Mouse (Mus musculus) frontal cortex, postnatal 25 days (tissue): ENCODE data around the gene D17Wsu92e.
"Not testable (repeated sequence)": the region's sequence is repeated elsewhere in the genome, so short reads cannot be mapped to it uniquely, and the experiment has no call there.

Experiments
- DNase-seq, 2 experiments: peaks; one replicate each; pipeline ENCODE4 v3.0.0; 2022; ENCODE audit warnings: low spot score in 2 of 2

Gene D17Wsu92e

DNA sequence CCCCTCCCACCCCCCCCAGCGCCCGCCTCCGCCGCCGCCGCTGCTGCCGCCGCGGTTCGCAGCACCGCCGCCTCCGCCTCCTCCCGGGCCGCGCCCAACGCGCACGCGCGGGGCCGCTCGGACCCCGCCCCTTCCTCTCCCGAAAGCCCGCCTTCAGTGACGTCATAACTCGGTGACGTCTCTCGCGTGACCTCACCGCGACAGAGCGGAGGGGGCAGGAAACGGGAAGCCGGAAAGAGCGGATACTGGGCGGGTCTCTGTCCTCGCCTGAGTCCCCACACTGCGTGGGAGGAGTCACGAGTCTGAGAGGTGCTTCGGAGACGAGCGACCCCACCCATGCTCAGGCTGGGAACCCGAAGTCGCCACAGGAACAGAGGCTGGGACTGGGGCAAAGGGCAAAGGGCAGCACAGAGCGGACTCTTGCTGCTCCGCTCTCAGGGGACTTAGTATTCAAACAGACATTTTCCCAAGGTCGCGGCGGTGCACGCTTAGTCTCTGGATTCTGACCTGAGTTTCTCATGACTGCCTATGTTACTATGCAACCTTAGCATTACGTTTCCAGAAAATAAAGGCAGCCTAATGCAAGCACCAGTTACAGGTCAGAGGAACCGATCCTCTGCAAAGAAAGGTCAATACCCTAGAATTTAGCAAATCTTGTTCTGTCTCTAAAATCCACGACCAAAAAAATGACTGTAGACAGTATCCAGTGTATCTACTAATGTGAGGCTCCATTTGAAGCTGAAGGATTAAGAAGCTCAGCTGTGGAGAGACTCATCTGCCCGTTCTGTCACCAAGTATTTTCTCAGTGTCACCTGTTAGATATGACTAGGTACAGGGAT lies at the start of gene D17Wsu92e:
Gene D17Wsu92e (minus strand): TSS at position 81 of the 839 bp plus-strand sequence.
- DNase-seq: peak; percentile 93 to 97

- DNase-seq: no peak
These were observed 46.3 kb upstream of the D17Wsu92e start for GRCm38 (mm10) chr17:27866737-27867136.

GRCm38 (mm10) chr17:27865461-27865860 lies 45.0 kb upstream of the D17Wsu92e start:
- DNase-seq: no peak

DNA sequence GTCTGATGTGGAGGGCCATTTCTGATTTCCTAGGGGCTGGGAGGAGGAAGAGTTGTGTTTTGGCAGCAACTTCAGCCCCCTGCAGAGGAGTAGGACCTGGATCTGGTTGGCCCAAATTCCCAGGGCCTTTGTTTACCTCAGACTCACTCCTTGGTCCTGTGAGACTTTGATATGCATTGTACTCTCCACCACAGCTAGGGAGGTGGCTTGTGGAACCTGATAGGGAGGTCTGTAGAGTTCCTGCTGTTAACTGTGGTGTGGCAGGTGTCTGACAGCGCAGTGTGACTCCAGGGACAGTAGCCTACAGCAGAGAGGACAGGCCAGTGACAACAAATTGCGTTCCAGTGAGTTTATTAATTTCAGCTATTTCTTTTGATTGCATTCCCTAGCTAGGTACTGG lies 38.7 kb upstream of the D17Wsu92e start:
- no peak for DNase-seq

DNA sequence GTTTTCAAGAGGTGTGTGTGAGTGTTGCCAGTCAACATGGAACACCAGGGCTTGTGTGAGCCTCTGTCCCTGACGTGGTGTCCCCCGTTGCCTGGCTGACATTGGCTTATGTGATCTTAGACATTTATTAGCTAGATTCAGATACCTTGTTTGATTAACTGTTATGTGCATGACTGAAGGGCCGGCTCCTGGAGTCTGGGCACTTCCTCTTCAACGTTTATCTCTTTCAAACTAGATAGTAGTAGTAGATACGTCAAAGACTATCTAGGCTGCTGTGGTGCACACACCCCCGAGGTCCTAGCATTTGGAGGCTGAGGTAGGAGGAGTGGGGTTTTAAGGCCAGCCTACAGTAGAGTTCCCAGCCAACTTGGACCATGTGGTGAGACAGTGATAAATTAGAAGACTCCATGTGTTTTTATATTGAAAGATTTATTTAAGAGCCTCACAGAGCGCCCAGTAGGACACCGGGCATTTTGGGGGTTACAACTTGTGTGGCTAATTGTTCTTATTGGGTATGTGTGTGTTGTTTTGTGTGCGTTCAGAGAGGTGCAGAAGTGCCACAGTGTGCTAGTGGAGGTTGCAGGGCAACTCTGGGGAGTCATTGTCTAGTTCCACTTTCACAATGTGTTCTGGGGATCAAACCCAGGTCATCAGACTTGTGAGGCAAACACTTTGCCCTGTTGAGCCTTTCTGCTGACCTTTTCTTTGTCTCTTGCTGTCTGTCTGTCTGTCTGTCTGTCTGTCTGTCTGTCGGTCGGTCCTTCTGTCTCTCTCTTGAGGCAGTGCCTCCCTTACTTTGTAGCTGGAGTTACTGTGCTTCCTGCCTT lies 37.4 kb upstream of the D17Wsu92e start:
- DNase-seq: no peak

GRCm38 (mm10) chr17:27856798-27857648 lies 36.6 kb upstream of the D17Wsu92e start:
- peak; percentile 14 to 26 for DNase-seq

DNA sequence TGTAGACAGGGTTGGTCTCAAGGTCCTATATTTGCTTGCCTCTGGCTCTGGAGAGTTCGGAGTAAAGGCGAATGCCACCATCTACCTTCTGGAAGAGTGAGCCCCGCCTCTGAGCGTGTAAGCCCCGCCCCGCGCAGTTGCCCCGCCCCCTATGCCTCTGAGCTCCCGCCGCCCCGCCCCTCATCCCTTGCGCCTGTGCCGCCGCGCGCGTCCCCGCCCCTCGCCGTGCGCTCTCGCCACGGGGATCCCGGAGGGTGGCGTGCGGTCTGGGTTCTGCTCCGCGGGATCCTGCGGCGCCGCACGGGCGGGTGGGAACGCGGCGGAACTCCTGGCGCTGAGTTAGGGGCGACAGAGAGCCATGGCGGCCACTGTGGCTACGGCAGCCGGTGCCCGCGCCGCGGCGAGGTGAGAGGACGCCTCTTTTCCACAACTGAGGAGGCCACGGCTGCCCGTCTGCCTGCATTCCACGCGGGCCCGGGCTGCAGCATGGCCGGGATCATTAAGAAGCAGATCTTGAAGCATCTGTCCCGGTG lies 35.9 kb upstream of the D17Wsu92e start, which contains the start of gene Uhrf1bp1:
Gene Uhrf1bp1 (plus strand): TSS at position 177 of the 533 bp plus-strand sequence.
- peak; percentile 42 to 57 for DNase-seq

DNA sequence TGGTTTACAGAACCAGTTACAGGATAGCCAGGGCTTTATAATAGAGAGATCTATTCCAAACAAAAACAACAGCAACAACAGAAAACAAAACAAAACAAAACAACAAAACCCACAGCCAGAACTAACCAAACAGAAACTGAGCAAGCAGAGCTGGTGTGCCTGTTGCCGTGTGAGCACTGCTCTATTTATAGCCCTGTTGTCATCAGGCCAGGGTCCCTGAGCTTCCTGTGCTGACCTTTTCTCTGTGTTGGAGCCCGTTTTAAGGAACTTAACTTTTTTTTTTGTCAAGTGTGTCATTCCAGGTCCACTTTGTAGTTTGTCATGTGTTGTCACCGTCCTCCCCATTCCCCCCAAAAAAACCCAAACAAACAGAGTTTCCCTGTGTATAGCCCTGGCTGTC lies 30.6 kb upstream of the D17Wsu92e start:
- no peak for DNase-seq

- DNase-seq: no peak
These were observed 27.9 kb upstream of the D17Wsu92e start for GRCm38 (mm10) chr17:27848351-27848750.

DNA sequence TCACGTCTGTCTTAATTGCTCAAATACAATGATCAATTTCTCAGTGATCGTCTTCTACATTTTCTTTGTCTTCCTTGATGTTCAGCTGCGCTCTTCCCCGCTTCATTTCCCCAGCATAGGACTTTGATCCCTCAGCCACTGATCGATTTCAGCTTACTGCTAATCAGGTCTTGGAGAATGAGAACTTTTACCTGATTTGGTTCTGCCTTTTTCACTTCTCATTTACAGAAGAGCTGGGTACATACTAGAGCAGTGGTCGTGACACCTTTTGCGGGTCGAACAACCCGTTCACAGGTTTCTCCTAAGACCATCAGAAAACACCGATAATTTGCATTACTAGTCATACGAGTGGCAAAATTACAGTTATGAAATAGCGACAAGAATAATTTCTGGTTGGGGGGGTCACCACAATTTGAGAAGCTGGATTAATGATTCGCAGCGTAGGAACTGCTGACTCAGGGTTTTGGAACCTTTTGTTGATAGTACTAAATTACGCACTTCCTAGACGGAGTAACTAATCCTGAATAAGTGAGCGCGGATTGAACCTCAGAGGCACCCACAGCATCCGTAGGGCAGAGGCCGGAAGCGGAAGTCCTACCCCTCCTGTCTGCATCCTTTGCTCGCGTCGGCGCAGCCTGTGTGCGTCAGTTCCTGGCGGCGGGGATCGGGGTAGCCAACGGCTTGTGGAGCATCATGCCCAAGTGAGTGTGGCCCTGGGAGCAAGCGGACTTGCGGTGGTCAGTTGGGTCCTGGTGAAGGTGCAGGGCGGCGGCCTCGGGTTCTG lies 19.2 kb upstream of the D17Wsu92e start:
- peak; percentile 91 to 94 for DNase-seq

- DNase-seq: not testable (repeated sequence)
These were observed 17.4 kb upstream of the D17Wsu92e start, which contains the start of gene Snrpc for GRCm38 (mm10) chr17:27837850-27838249. TSS of gene Snrpc (plus strand) at chr17:27838150.

GRCm38 (mm10) chr17:27830411-27830810 lies 10.0 kb upstream of the D17Wsu92e start:
- DNase-seq: no peak

- no peak for DNase-seq
These were observed 7.1 kb upstream of the D17Wsu92e start for GRCm38 (mm10) chr17:27827511-27827910.

GRCm38 (mm10) chr17:27826908-27827383 lies 6.5 kb upstream of the D17Wsu92e start:
- DNase-seq: no peak

- DNase-seq: no peak
These were observed 5.8 kb upstream of the D17Wsu92e start for GRCm38 (mm10) chr17:27825984-27826905.

- no peak for DNase-seq
These were observed 5.1 kb upstream of the D17Wsu92e start for GRCm38 (mm10) chr17:27825539-27825938.

GRCm38 (mm10) chr17:27824941-27825340 lies 4.5 kb upstream of the D17Wsu92e start:
- DNase-seq: no peak

- no peak for DNase-seq
These were observed 2.9 kb upstream of the D17Wsu92e start for GRCm38 (mm10) chr17:27823142-27823905.
